21 mouse cellular contexts compared by ENCODE assay signal in the genomic region with DNA sequence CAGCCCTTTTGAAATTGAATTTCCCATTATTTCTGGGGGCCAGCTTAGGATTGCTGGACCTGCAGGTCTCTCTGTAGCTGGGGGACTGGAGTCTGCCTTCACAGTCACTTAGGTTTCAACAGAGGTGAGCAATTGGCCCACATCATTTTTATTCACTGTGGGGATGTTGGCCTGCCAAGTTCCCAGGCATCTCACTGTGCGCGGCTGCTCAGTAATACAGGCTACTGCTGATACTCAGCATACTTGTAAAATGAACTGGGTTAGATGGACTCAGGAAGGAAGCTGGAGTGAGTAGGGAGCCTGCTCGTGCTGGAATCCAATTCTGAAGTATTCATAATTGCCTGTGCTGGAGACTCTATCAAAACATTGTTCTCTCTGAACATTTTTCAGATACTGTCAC.
DNase-seq lines count a peak whose midpoint lies in the region; ATAC-seq lines count a peak whose summit lies in the region.
"Had no signal": no experiment of that assay in that cellular context is flagged by ENCODE, and none has a peak within 500 bp of the region (broad histone marks: within the 10 kb centered on the region; RNA-seq: fewer than 3 reads in every experiment).

No protein-coding gene starts in this region.

- peak; percentile 71 for DNase-seq in heart, adult 11 months
- no peak for DNase-seq in heart, postnatal 14 days
- DNase-seq in neural tube, embryonic 10.5 days (ENCODE audit: extremely low spot score, low spot score) = no peak
- peak; percentile 51 for DNase-seq in cerebellum, adult 8-10 months
- no peak for DNase-seq in ovary, postnatal 14 days (ENCODE audit: low spot score)
- no peak for DNase-seq in frontal cortex, adult 2 months (ENCODE audit: extremely low spot score in 1 of 2, low spot score in 1 of 2)
- DNase-seq: adrenal gland, adult 8-10 months; gastrocnemius, postnatal 25 days; kidney, adult 11 months; kidney, postnatal 10 days; layer of hippocampus, postnatal 36 days; midbrain, embryonic 14.5 days; right cerebral cortex, postnatal 25 days; thymus, postnatal 4 days had no signal

- H3K4me2 ChIP-seq in neural tube, embryonic 13.5 days = no peak overlapping the region
- H3K4me2 ChIP-seq in neural tube, embryonic 15.5 days = no peak overlapping the region
- H3K4me2 ChIP-seq: embryonic facial prominence, embryonic 13.5 days; limb, embryonic 15.5 days; liver, embryonic 15.5 days had no signal

- H3K27me3 ChIP-seq in neural tube, embryonic 13.5 days = no peaks in the 10 kb centered on the region
- no peaks in the 10 kb centered on the region for H3K27me3 ChIP-seq in neural tube, embryonic 15.5 days (replicated peaks)
- H3K27me3 ChIP-seq: embryonic facial prominence, embryonic 13.5 days; limb, embryonic 15.5 days; liver, embryonic 15.5 days had no signal

- intact Hi-C loops in heart, postnatal 14 days (cut with DNase I) = no loop called here

- peaks cover 6% of the 10 kb centered on the region; the same call in 1 of the 2 replicates for H3K36me3 ChIP-seq in neural tube, embryonic 13.5 days
- no peaks in the 10 kb centered on the region for H3K36me3 ChIP-seq in neural tube, embryonic 15.5 days
- H3K36me3 ChIP-seq: embryonic facial prominence, embryonic 13.5 days; limb, embryonic 15.5 days; liver, embryonic 15.5 days had no signal

- peaks cover 23% of the 10 kb centered on the region for H3K4me1 ChIP-seq in neural tube, embryonic 13.5 days (replicated peaks)
- peaks cover 25% of the 10 kb centered on the region for H3K4me1 ChIP-seq in neural tube, embryonic 15.5 days
- H3K4me1 ChIP-seq: embryonic facial prominence, embryonic 13.5 days; limb, embryonic 15.5 days; liver, embryonic 15.5 days had no signal

- H3K27ac ChIP-seq in neural tube, embryonic 13.5 days (replicated peaks) = 0 out of 2 replicates have a peak overlapping the region, but pooled peaks have one; percentile 33
- H3K27ac ChIP-seq in neural tube, embryonic 15.5 days (replicated peaks) = peak overlapping the region; percentile 52; the same call in 1 of the 2 replicates
- H3K27ac ChIP-seq: embryonic facial prominence, embryonic 13.5 days; layer of hippocampus, adult 2 months; limb, embryonic 15.5 days; liver, embryonic 15.5 days had no signal

- ATAC-seq in neural tube, embryonic 13.5 days (ENCODE audit: low read depth) = no peak
- ATAC-seq in neural tube, embryonic 15.5 days (ENCODE audit: low FRiP score) = no peak
- ATAC-seq: lung, postnatal 0 days had no signal

- WGBS in neural tube, embryonic 13.5 days = 77% methylated on average over 3 of the region's 3 CpGs
- 50% methylated on average over 3 of the region's 3 CpGs for WGBS in neural tube, embryonic 15.5 days

- no peaks in the 10 kb centered on the region for H3K9me3 ChIP-seq in neural tube, embryonic 13.5 days
- H3K9me3 ChIP-seq in neural tube, embryonic 15.5 days (replicated peaks) = no peaks in the 10 kb centered on the region
- H3K9me3 ChIP-seq: embryonic facial prominence, embryonic 13.5 days; limb, embryonic 15.5 days; liver, embryonic 15.5 days had no signal

- H3K9ac ChIP-seq in neural tube, embryonic 13.5 days = no peak overlapping the region
- H3K9ac ChIP-seq in neural tube, embryonic 15.5 days (replicated peaks) = no peak overlapping the region
- H3K9ac ChIP-seq: embryonic facial prominence, embryonic 13.5 days; limb, embryonic 15.5 days; liver, embryonic 15.5 days had no signal

- H3K4me3 ChIP-seq in neural tube, embryonic 13.5 days = no peak overlapping the region
- no peak overlapping the region for H3K4me3 ChIP-seq in neural tube, embryonic 15.5 days (replicated peaks)
- H3K4me3 ChIP-seq: embryonic facial prominence, embryonic 13.5 days; layer of hippocampus, adult 2 months; limb, embryonic 15.5 days; liver, embryonic 15.5 days had no signal

Comparison
In these comparisons a context has a peak if more than half of its experiments do, and no peak if none do; other contexts are left out.
1. DNase-seq: peak in heart, adult 11 months (single experiment) and cerebellum, adult 8-10 months (single experiment); none in heart, postnatal 14 days (0 of 2), neural tube, embryonic 10.5 days (single experiment), ovary, postnatal 14 days (single experiment) and frontal cortex, adult 2 months (0 of 2).